Mouse (Mus musculus) kidney, adult 8-10 months (tissue): ENCODE data around the gene E2f4.
A peak's percentile ranks its signal among the peaks of the same experiment; 100 is the strongest.

Experiments used
- DNase-seq, 2 experiments: peaks; one replicate each; pipeline ENCODE4 v3.0.0; 2022

The E2f4 gene

DNA sequence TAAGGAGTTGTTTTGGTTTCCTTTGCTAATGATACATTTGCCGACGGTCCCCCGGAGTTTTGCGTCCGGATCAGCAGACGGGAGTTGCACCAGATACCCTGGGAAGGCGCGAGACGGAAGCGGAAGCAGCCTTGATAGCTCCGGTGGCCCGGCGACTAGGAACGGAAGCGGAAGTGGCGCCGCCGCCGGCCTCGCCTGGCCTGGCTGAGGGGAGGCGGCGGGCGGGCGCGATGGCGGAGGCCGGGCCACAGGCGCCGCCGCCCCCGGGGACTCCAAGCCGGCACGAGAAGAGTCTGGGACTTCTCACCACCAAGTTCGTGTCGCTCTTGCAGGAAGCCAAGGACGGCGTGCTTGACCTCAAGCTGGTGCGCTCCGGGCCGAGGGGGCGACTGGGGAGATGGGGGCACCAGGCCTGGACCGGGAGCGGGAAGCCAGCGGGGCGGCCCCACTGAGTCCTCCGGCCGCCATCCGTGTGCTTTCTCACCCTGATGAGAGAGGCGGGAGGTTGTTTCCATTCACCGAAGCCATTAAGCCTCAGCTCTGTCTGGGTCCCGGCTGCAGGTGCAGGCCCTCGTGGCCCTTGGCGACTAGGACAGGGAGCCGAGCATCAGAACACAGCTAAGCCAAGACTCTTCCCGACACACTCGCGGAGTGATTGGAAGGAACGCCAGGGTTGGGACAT lies at the start of gene E2f4:
Gene E2f4 (plus strand): TSS at position 153 of the 682 bp plus-strand sequence.
- peak; percentile 92 to 94 for DNase-seq

DNA sequence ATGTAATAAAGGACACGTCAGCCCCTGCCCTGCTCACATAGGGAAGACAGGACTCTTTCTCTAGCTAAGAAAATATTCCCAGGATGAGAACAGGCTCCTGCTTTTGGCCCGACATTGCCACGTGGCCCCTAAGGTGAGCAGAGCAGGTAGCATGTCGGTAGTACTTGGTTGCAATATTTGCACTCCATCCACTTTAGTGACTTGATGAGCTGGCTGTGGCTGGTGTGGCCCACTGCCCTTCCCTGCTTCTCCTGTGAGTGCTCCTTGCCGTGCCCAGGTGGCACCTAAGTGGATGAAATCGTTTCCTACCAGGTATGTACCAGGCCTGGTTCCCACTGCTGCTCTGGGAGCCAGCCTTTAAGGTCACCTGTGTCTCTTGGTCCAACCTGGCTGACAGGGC lies 45.5 kb upstream of the E2f4 start:
- DNase-seq: no peak

DNA sequence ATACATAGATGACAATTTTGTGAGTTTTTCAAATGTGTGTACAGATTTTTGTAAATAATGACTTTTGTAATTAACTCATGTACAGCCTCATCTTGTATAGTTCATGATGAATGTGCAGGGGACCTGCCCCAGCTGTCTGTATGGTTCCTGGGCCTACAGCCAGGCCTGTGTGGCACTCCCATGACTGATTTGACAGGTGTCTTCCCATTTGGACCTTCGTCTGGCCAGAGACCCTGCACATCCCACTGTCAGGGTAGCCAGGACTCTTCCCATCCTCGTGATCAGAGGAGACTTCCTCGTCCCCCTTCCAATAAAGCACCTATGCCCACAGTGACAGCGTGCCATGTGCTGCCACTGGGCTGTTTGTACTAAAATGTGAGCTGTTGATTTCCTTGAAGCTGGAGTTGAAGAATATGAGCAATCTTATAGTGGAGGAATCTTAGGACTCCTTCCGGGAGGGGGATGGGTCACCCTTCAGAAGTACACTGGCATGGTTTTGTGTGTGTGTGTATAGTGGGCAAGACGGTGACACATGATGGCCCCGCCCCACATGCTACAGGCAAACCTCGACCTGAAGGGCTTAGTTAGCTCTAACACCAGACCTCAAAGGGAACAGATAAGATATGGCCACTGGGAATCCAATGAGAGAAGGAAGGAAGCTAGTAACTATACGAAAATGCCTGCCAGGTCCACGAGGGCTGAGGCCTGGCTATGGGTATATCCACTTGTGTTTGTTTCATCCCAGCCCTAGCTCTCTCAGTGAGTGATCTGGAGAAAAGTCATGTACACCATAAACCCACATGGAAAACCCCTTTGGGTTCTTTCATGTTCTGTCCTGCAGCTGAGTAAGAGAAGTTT lies 44.6 kb upstream of the E2f4 start:
- no peak for DNase-seq

DNA sequence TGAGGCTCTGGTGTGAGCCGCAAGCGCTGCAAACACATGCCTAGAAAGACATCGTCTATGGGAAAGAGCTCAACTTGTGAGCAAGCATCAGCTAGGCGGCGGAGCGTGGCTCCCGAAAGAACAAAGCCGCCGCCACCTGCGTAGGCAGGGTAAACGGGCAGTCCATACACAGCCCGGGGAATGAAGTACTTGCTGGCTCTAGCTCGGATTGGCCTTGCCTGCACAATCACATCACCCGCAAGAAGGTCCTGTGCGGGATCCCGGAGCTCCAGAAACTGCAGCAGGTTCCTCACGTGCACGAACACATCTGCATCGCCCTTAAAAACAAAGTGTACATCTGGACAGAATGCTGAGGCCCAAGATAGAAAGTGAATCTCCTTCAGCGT lies 43.7 kb upstream of the E2f4 start:
- no peak for DNase-seq

DNA sequence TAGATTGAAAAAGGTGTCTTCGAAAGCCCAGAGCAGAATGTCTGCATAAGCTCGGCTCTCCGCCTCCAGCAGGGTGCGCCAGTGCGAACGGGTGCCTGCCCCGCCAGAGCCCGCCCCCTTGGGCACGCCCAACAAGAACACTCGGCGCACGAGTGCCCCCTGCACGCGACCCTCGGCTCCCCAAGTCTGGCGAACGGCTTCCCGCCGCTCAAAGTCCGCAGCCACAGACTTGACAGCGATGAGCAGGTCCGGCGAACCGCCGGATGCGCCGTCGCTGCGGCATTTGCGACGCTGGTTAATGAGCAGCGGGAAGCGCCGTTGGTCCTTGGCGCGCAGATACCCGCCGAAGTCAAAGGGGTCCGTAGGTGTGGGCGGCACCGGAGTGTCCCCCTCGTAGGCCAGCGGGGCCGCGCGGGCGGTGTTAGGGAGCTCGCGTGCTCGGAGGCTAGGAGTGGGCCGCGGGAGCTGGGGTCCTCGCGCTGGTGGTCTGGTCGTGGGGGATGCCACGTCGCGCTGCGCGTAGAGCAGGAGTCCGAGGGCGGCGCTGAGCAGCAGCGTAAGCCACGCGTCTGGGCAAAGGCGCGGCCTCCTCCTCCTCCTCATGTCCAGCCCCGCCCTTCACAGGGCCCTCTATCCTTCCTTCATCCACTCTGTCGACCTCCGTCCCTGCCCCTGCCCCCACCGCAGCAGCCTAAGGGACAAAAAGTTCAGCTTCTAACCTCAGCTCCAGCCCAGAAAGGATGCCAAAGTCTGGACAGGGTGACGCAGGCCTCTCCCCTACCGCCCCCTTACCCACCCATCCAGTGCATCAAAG lies 43.1 kb upstream of the E2f4 start:
- DNase-seq: peak; percentile 74 to 87

DNA sequence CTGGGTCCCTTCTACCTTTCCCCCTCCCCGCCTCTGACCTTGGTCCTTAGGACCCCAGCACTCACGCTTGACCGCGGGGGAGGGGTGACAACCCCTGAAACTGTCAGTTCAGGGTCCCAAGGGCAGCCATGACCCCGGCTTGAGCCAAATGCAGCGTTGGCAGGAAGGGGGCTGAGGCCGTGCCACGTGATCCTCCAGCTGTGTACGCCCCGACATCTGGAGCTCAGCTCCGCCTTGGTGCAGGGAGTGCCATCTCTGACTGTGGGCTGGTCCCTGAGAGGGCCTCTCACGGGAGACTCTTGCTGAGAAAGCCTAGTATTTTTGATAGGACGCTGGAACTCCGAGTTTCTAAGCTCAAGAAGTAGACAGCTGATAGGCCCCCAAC lies 42.5 kb upstream of the E2f4 start, which contains the start of gene B3gnt9:
Gene B3gnt9 (minus strand): TSS at position 188 of the 385 bp plus-strand sequence.
- peak in 1 of 2 experiments; percentile 26 for DNase-seq

DNA sequence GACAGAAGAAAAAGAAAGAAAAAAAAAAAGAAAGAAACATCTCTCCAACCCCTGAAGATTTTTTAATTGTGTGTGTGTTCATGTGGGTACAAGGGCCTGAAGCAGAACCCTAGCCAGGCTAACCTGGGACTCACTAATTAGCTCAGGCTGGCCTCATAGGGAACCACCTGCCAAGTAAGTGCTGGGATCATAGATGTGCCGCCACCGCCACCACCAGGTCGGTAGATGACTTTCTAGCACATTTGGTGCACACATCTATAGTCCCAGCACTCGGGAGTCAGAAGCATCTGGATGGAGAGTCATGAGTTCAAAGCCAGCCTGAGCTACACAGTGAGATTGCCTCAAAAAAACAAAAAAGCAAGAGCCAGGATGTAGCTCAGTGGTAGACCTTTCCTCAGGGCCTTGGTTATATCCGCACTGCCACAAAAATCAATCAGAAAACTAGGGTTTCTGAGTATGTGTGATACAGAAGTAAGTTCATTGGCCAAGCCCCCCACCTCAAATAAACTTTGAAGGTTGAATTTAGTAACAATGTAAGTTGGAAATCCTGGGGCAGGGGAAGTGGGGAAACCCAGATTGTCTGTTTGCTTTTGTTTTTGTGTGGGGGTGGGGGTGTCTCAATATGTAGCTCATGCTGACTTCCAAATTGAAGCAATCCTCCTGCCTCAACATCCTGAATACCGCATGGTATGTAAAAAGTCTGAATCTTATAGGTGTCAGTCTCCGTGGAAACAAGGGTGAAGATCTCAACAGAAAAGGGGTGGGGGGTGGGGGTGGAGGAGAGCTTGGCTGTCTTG lies 39.9 kb upstream of the E2f4 start:
- no peak for DNase-seq

DNA sequence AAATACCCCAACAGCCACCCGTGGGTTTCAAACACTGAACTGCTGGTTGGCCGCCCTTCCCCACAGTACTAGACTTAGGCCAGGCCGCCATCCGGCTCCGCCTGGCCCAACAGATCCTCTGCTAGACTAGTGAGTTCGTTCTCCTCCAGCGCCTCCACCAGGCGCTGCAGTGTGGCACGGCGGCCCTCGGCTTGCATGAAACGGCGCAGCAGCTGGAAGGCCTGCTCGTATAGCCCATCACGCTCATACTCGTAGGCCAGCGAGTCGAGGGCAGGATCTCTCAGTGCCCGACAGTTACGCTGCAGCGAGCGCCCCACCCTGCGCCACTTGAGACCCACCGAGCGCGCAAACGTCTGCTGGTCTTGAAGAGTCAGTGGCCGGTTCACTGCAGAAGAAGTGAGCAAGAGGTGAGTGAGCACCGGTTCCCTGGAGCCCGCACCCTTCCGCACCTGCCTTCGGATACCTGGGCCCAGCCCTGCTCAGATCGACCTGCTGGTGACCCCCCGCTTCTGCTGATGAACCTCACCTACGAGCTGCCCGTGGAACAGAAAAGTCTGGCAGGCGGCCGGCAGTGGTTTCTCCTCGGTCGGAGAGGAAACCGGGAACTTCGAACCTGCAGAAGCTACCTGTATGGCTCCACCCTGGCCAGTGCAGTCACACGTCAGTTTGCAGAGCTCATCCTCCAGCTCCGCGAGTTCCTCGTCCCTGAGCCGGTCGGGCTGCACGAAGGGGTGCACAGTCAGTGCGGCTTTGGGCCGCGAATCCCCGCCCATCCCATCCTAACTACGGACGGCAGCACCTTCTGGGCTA lies 38.3 kb upstream of the E2f4 start:
- DNase-seq: no peak

DNA sequence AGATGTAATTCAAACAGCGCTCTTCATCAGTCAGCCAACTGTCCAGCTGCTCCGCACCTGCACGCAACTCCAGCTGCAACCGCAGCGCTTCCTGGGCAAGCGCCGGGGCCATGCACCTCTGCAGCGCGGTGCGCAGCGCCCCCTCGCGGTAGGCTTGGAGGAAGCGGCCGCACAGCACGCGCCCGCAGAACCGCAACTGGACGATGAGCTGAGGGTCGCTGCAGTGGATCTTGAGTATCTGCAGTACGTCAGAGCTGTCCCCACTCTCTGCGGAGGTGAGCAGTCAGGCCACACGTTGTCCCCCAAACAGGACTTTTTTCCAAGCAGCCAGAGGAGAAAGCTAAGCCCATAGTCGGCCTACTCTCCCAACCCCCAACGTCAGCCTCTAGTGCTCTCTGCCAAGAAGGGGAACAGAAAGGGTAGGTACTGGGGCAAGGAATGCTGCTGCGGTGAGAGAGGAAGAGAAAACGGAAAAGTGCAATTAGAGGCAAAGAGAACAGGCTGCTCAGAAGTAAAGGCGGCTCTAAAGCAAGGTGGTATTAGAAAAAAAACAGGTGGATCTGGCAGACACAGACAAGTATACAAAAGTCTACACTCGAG lies 37.6 kb upstream of the E2f4 start:
- DNase-seq: peak in 1 of 2 experiments; percentile 61

DNA sequence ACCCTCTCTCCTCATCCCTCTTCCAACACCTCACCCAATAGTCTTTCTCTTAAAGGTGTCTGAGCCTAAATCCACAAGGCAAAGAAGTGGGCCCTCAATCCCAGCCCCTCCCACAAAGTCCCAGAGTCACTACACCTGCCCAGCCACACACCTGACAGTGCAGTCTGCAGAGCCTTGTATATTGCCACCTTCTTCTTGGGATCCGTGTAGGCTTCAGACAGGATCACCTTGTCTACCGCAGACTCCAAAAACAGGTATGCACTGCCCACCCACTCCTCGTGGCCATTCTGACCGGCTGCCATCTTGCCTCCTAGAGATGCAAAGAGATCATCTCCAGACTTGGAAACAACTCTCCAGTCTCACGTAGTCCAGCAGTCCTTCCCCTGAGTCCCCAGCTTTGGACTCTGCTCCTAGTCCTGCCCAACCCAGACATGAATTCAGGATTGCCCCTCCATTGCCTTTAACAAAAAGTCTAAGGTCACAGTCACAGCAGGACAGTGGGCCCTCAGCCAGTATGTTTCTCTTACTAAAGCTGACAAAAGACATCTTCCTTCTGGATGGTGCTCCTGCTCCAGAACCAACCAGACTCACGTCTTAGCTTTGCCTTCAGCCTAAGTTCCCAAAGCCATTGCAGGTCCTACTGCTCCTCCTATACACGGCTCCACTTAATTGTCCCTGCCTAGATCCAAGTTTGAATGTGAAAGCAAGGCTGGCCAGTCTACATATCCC lies 36.9 kb upstream of the E2f4 start:
- DNase-seq: no peak

DNA sequence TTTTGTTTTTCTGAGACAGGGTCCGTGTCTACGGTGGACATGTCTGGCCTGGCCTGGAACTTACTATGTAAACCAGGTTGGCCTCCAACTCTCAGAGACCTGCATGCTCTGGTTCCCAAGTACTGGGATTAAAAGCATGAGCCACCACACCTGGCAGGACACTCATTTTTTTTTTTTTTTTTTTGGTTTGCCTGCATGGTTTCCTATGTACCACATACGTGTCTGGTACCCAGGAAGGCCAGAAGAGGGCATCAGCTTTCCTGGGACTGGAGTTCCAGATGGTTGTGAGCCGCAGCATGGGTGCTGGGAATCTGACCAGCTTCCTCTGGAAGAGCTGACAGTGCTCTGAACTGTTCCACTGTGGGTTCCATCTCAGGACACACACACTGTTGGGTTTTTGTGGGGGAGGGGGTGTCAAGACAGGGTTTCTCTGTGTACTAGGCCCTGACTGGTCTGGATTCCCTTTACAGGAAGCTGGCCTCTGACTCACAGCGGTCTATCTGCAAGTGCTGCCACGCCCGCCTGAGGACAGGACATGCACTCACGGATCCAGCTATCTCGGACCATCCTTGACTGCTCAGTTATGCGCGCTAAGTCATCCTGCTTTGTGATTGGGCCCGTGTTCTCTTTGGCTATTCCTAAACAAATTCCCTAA lies 36.0 kb upstream of the E2f4 start:
- DNase-seq: no peak

DNA sequence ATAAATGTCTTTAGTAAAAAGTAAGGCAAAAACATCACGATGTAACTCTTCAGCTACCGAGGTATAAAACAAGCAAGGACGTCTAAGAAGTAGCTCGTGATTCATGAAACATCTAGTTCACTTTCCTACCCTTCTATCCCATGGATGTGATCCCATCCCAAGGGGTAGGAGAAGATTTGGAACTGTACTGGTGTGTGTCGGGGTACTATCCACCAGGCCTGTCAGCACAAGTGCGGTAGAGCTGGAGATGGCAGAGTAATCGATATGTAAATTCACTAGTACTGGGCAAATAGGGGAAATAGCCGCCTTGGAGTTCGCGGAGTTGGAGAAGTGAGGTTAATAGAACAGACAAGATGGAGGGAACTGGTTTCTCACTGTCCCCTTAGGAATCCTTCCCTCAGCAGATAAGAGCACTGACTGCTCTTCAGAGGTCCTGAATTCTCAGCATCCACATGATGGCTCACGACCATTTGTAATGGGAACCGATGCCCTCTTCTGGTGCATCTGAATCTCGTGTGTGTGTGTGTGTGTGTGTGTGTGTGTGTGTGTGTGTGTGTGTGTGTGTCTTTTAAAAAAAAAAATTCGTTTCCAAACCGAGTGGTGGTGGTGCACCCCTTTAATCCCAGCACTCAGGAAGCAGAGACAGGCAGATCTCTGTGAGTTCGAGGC lies 34.1 kb upstream of the E2f4 start:
- no peak for DNase-seq

DNA sequence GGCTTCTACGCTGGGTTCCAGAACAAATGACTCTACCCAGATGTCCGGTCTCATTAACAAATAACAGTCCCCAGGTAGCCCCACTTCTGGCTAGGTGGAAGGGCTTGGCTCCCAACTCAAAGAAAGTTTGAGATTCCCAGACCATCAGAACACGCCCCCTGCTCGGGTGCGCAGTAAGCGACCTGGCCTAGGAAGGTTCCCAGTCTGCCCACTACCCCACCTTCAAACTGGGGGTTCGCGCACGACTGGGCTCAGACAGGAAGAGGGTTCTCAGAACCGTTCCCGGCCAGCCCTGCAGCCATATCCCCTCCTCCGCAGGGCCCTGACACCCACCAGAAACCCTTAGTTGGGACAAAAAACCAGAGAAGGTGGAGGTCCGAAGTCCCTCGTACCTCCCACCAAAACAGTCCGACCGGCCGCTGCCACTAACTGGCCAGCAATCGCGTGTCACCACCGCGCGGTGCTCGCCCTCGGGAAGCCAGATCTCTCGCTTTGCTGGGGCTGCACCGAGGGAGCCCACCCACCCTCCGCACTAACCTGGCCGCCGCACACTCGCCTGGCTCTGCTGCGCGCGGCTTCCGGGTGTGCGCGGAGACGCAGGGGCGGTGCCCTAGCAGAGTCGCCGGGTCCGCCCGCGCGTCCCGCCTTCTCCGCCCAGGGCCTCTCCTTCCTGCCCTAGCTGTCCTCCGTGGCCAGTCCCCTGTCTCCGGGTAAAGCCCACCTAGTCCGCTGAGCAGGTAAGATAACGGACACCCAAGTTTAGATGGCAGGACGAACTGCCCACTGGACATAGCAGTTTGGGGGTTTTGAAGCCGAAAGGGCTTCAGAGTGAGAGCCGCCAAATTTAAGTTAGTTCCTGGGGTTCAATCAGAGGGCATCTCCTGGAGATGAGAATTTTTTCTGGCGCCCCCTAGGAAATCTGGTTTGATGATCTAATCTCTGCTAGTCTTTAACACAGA lies 33.2 kb upstream of the E2f4 start, which contains the start of the genes Tradd and Fbxl8:
Gene Tradd (minus strand): TSS at position 586 of the 959 bp plus-strand sequence.
Gene Fbxl8 (plus strand): TSS at position 625 of the 959 bp plus-strand sequence.
- peak; percentile 60 to 75 for DNase-seq

DNA sequence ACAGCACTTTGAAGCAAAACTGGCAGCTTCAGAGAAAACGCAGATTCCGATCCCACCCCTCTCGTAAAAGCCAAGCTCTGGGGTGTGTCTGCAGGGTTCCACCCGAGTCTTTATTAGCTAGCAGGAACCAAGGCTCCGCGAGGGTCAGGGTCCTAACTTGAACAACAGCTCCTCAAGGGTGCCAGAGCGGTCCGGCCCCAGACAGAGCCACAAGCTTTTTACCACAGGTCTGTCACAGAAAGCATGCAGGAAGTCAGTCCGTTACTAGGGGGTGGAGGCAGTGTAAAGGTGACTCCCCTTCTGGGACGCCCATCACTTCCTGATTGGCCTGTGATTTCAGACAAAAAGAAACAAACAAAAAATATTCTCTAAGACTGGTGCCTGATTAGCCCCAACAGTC lies 32.3 kb upstream of the E2f4 start:
- DNase-seq: peak in 1 of 2 experiments; percentile 36

DNA sequence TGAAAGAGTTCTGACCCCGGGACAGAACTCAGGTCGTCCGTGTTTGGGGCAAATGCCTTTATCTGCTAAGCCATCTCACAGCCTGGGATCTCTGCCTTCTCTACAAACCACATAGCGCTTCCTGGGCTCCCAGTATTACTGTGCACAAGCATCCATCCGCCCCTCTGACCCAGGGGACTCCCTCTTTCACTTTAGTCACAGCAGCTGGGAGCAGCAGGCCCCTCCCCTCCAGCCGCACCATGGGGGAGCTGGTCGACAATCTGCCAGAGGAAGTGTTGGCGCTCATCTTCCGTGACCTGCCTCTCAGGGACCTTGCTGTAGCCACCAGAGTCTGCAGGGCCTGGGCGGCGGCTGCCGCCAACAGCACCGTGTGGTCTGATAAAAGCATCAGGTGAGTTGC lies 30.7 kb upstream of the E2f4 start:
- DNase-seq: no peak

DNA sequence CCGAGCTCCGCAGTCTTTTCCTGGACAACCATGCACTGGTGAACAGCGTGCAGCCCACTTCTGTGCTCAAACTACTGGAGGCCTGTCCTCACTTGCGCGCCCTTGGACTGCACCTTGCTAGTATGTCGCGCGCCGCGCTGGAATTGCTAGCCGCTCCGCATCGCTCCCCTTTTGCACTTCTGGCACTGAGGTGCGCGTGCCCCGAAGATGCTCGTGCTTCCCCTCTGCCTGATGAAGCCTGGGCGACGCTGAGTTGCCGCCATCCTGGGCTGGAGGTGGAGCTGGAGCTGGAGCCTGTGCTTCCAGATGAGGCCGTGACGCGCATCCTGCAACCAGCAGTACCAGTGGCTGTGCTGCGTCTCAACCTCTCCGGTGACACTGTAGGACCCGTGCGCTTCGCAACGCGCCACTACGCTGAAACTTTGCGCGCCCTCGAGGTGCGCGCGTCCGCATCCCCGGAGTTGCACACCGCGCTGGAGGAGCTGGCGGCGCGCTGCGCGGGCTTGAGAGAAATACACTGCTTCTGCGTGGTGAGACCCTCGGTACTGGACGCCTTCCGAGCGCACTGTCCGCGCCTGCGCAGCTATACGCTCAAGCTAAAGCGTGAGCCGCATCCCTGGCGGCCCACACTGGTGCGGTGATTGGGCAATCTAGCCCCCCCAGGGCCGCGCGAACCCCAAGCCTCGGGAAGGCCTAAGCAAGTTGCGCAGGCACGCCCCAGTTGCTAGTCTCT lies 29.0 kb upstream of the E2f4 start:
- DNase-seq: no peak

DNA sequence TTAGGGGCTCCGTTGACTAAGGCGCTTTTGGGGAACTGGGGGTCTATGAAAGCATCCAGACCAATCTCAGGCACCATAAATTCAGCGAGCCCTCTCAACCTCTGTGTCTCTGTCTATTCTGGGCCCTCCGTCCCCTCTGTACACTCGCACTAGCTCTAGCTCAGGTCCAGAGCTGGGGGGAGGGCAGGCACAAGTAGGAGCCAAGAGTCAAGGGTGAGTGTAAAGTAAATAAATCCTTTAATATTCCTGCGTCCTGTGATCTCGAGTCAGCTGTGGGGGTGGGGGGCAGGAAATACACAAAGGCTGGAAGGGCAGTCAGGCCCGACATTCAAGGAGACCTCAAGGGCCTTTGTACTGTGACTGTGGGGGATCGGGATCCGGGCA lies 28.4 kb upstream of the E2f4 start:
- DNase-seq: no peak
